Mouse (Mus musculus) heart, embryonic 11.5 days (tissue): Measurements from ENCODE around the gene Ube4b. TPM values are rescaled to one million over a fixed set of nuclear protein-coding genes. Genes with fewer than 3 reads are reported as not detected.
A peak's percentile ranks its signal among the peaks of the same experiment; 100 is the strongest.
"Not testable (repeated sequence)": the region's sequence is repeated elsewhere in the genome, so short reads cannot be mapped to it uniquely, and the experiment has no call there.

Source experiments
- ATAC-seq: fragments of 200-750 bp; cut with Nextera tagmentation; replicated peaks from 2 replicates; pipeline ENCODE4 v1.8.0; 2017; ENCODE audit warnings: moderate library complexity; ENCODE audit not compliant: insufficient number of reproducible peaks, low FRiP score, low TSS enrichment
- H3K27ac ChIP-seq: fragments of 300-500 bp; sonication (generic); 2 replicates; pipeline ENCODE4 v1.5.1; 2014; ENCODE audit warnings: mild to moderate bottlenecking, low read depth, low read length
- H3K27me3 ChIP-seq: fragments of 300-500 bp; sonication (generic); 2 replicates; pipeline ENCODE4 v1.6.1; 2014; ENCODE audit warnings: mild to moderate bottlenecking, low read length, mixed read lengths; ENCODE audit not compliant: control insufficient read depth, insufficient read depth
- H3K36me3 ChIP-seq: fragments of 300-500 bp; sonication (generic); 2 replicates; pipeline ENCODE4 v1.6.1; 2014; ENCODE audit warnings: mild to moderate bottlenecking, low read length, moderate library complexity, mixed read lengths; ENCODE audit not compliant: control insufficient read depth, insufficient read depth
- H3K4me1 ChIP-seq: fragments of 300-500 bp; sonication (generic); 2 replicates; pipeline ENCODE4 v1.6.1; 2014; ENCODE audit warnings: low read length; ENCODE audit not compliant: control insufficient read depth, insufficient read depth
- H3K4me2 ChIP-seq: fragments of 300-500 bp; sonication (generic); 2 replicates; pipeline ENCODE4 v1.6.1; 2014; ENCODE audit warnings: mild to moderate bottlenecking, moderate library complexity
- H3K4me3 ChIP-seq: fragments of 300-500 bp; sonication (generic); 2 replicates; pipeline ENCODE4 v1.5.1; 2014; ENCODE audit warnings: low read depth, low read length
- H3K9ac ChIP-seq: fragments of 300-500 bp; sonication (generic); 2 replicates; pipeline ENCODE4 v1.6.1; 2014; ENCODE audit warnings: mild to moderate bottlenecking, low read depth, low read length, moderate library complexity
- H3K9me3 ChIP-seq: fragments of 300-500 bp; sonication (generic); replicated peaks from 2 replicates; pipeline ENCODE4 v1.6.1; 2016; ENCODE audit warnings: low read length; ENCODE audit not compliant: control insufficient read depth
- WGBS: fragments of 180-500 bp; shearing (Covaris S2); extraction: QIAGEN DNeasy Blood & Tissue Kit; methylation state at CpG from one replicate; pipeline ENCODE4 v1.1.7; 2014; ENCODE audit not compliant: insufficient replicate concordance; 5-methylcytosine and 5-hydroxymethylcytosine counted together
- polyA plus RNA-seq: library from polyadenylated mRNA; unstranded; fragments of >200 nt; fragmentation: Nextera tagmentation; extraction: Ambion mirVana; gene quantifications from 2 replicates; pipeline ENCODE4 v1.2.1, GENCODE M21; 2014

Ube4b gene
- polyA plus RNA-seq, 1 experiment from 2014 or later = 36.3 TPM

- peak overlapping the region; percentile 77 for H3K27ac ChIP-seq
- WGBS = under 1% methylated on average over 36 of the region's 36 CpGs
- peak; percentile 93 for ATAC-seq
Observed at GRCm38 (mm10) chr4:149444964-149445701, 18.6 kb upstream of the Ube4b start.

GRCm38 (mm10) chr4:149444465-149444864, 17.9 kb upstream of the Ube4b start:
- ATAC-seq = no peak
- H3K4me1 ChIP-seq = peaks cover 4% of the 10 kb centered on the region
- H3K4me2 ChIP-seq = peak overlapping the region; percentile 73; the same call in 1 of the 2 replicates

More at GRCm38 (mm10) chr4:149444964-149445701, 18.6 kb upstream of the Ube4b start:
- Histone ChIP-seq H3K36me3 (no peaks in the 10 kb centered on the region), H3K9me3 (no peaks in the 10 kb centered on the region), H3K4me1 (peaks cover 4% of the 10 kb centered on the region), H3K4me2 (peak overlapping the region; percentile 73), H3K9ac (peak overlapping the region; percentile 70), H3K27me3 (no peaks in the 10 kb centered on the region), H3K4me3 (peak overlapping the region; percentile 8)

GRCm38 (mm10) chr4:149442436-149442835, 15.9 kb upstream of the Ube4b start:
- peaks cover 4% of the 10 kb centered on the region for H3K4me1 ChIP-seq
- WGBS = 47% methylated on average over 3 of the region's 3 CpGs
- no peaks in the 10 kb centered on the region for H3K9me3 ChIP-seq
- H3K4me3 ChIP-seq = no peak overlapping the region
- H3K4me2 ChIP-seq = no peak overlapping the region
- H3K27ac ChIP-seq = no peak overlapping the region; the same call in 1 of the 2 replicates
- no peak for ATAC-seq
- H3K36me3 ChIP-seq = no peaks in the 10 kb centered on the region
- no peaks in the 10 kb centered on the region for H3K27me3 ChIP-seq
- H3K9ac ChIP-seq = no peak overlapping the region

More at GRCm38 (mm10) chr4:149444465-149444864, 17.9 kb upstream of the Ube4b start:
- H3K27ac ChIP-seq = peak overlapping the region; percentile 77
- WGBS = 68% methylated on average over 1 of the region's 1 CpGs
- no peaks in the 10 kb centered on the region for H3K27me3 ChIP-seq
- no peak overlapping the region for H3K4me3 ChIP-seq
- peak overlapping the region; percentile 70; the same call in 1 of the 2 replicates for H3K9ac ChIP-seq
- H3K9me3 ChIP-seq = no peaks in the 10 kb centered on the region
- no peaks in the 10 kb centered on the region for H3K36me3 ChIP-seq

- H3K27me3 ChIP-seq = no peaks in the 10 kb centered on the region
- H3K4me3 ChIP-seq = no peak overlapping the region
- no peak overlapping the region for H3K27ac ChIP-seq
- no peak overlapping the region for H3K4me2 ChIP-seq
- H3K9ac ChIP-seq = no peak overlapping the region
- no peaks in the 10 kb centered on the region; the same call in 1 of the 2 replicates for H3K4me1 ChIP-seq
- no peaks in the 10 kb centered on the region for H3K9me3 ChIP-seq
- 80% methylated on average over 8 of the region's 8 CpGs for WGBS
- no peak for ATAC-seq
- no peaks in the 10 kb centered on the region for H3K36me3 ChIP-seq
Observed at GRCm38 (mm10) chr4:149440576-149440975, 14.0 kb upstream of the Ube4b start.

DNA sequence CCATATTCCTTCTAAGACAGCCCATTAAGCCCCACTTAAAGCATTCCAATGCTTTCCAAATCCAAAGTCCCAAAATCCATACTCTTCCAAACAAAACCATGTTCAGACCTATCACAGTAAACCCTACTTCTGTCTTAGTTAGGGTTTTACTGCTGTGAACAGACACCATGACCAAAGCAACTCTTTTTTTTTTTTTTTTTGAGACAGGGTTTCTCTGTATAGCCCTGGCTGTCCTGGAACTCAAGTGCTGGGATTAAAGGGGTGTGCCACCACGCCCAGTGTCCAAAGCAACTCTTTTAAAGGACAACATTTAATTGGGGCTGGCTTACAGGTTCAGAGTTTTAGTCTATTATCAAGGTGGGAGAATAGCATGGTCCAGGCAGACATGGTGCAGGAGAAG, 5.3 kb upstream of the Ube4b start:
- not testable (repeated sequence) for H3K36me3 ChIP-seq, H3K27me3 ChIP-seq, H3K4me1 ChIP-seq, H3K4me3 ChIP-seq, ATAC-seq, H3K9me3 ChIP-seq, H3K27ac ChIP-seq, H3K9ac ChIP-seq, H3K4me2 ChIP-seq
- WGBS = 75% methylated on average over 1 of the region's 1 CpGs

DNA sequence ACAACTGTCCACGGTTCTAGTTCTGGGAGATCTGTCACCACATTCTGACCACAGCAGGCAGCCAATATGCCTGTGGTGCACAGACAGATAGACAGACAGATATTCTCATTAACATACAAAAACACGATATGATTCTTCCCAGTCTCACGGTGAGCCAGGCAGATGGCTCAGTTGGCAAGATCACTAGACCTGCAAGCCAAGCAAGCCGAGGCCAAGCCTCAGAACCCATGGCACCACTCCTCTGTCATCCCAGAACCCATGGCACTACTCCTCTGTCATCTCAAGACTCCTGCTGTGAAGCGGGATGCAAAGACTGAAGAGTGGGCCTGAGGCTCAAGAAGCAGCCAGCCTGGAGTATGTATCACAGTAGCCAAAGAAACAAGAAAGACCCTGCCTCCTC, 3.0 kb upstream of the Ube4b start:
- Histone ChIP-seq H3K4me2 (no peak overlapping the region), H3K9ac (no peak overlapping the region), H3K27ac (no peak overlapping the region), H3K9me3 (no peaks in the 10 kb centered on the region), H3K4me1 (no peaks in the 10 kb centered on the region), H3K4me3 (no peak overlapping the region), H3K36me3 (no peaks in the 10 kb centered on the region), H3K27me3 (no peaks in the 10 kb centered on the region)
- 83% methylated on average over 5 of the region's 5 CpGs for WGBS
- no peak for ATAC-seq

DNA sequence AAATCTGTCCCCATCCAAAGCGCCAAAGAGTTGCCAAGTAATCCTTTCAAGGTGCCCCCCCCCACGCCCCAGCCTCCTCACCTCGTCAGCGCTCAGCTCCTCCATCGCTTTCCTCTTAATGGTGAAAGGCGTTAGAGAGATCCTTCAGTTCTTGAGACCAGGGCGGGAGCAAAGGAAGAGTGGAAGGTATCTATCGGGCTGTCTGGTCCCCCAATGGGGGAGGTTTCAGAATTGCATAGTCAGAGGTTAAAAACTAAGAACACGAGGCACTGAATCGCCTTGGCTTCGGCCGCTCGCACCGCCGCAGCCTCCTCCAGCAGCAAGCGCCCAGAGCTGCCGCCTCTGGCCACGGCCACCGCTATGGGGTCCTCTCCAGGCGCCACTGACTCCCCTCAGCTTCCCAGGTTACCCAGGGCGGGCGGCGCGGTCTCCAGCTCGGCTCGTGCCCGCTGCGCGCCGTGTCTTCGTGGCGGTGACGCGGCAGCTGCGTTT, 702 bp downstream of the Ube4b start:
- Histone ChIP-seq H3K4me3 (peak overlapping the region; percentile 96), H3K4me2 (peak overlapping the region; percentile 83), H3K9me3 (no peaks in the 10 kb centered on the region), H3K36me3 (no peaks in the 10 kb centered on the region), H3K27me3 (no peaks in the 10 kb centered on the region), H3K27ac (peak overlapping the region; percentile 99), H3K4me1 (peaks cover 9% of the 10 kb centered on the region; the same call in 1 of the 2 replicates), H3K9ac (peak overlapping the region; percentile 93)
- under 1% methylated on average over 35 of the region's 35 CpGs for WGBS
- ATAC-seq = peak; percentile 71

DNA sequence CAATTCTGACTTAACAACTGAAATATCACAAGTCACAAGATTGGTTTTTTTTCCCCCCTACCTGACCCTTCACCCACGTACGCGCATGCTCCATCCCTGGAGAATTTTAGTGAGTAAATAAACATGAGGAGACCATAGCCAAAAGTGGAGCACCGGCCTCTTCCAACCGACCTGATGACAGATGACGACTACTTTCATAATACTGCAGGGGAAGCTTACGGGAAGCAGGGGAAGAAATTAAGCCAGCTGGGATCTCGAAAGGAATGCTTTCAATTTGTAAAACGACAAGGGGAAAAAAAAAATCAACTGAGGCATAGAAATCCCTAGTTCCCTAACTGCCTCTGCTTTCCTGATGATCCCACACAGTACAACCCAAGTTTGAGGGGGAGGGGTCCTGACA, 1.8 kb downstream of the Ube4b start:
- H3K36me3 ChIP-seq = no peaks in the 10 kb centered on the region

More for the DNA sequence above, 1.8 kb downstream of the Ube4b start:
- peak overlapping the region; percentile 83 for H3K4me2 ChIP-seq
- no peaks in the 10 kb centered on the region for H3K27me3 ChIP-seq
- ATAC-seq = no peak
- peaks cover 12% of the 10 kb centered on the region; the same call in 1 of the 2 replicates for H3K4me1 ChIP-seq
- peak overlapping the region; percentile 62 for H3K9ac ChIP-seq
- peak overlapping the region; percentile 96 for H3K4me3 ChIP-seq
- H3K27ac ChIP-seq = peak overlapping the region; percentile 41; the same call in 1 of the 2 replicates
- WGBS = 3% methylated on average over 9 of the region's 9 CpGs
- no peaks in the 10 kb centered on the region for H3K9me3 ChIP-seq
